Mouse (Mus musculus) cortical plate, adult 2 months (tissue): Measurements from ENCODE around the gene Cd44.

Experiments
- CTCF ChIP-seq: fragments of 200-500 bp; IDR thresholded peaks from 2 replicates; pipeline ENCODE4 v1.5.1; 2011; ENCODE audit warnings: mild to moderate bottlenecking, control low read depth, low read length; ENCODE audit not compliant: insufficient read depth; ENCODE audit errors: extremely low read depth
- POLR2A ChIP-seq: fragments of 200-500 bp; IDR thresholded peaks from 2 replicates; pipeline ENCODE4 v1.6.1; 2011; ENCODE audit warnings: mild to moderate bottlenecking, low read length, control low read depth; ENCODE audit not compliant: insufficient read depth; ENCODE audit errors: extremely low read depth

DNA sequence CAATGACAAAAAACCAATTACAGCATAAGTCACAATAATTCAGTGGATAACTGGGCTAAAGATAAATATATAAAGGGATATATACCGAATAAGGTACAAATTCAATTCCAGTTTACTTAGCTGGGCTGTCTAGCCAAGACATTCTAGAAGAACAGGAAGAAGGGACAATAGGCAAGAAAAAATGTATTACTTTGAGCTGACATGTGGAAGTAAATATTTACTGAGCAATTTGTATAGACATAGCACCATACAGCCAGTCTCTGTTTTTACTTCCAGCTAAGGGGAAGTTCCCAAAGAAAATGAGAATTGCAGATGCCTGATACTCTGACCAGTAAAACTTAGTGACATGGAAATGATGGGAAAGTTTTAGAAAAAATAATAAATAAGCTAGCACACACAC, 23.0 kb upstream of the Cd44 start:
- TF ChIP-seq POLR2A (no peak), CTCF (no peak)
